Mouse (Mus musculus): ENCODE measurements around the gene Mcoln1. TPM values are rescaled to one million over a fixed set of nuclear protein-coding genes. Genes with fewer than 3 reads are reported as not detected.
A peak's percentile ranks its signal among the peaks of the same experiment; 100 is the strongest.

Mcoln1 gene
- polyA plus RNA-seq (2015; fragmentation: Nextera tagmentation; extraction: Ambion mirVana), result 42.3 and 54.2 TPM in 2 replicates

DNA sequence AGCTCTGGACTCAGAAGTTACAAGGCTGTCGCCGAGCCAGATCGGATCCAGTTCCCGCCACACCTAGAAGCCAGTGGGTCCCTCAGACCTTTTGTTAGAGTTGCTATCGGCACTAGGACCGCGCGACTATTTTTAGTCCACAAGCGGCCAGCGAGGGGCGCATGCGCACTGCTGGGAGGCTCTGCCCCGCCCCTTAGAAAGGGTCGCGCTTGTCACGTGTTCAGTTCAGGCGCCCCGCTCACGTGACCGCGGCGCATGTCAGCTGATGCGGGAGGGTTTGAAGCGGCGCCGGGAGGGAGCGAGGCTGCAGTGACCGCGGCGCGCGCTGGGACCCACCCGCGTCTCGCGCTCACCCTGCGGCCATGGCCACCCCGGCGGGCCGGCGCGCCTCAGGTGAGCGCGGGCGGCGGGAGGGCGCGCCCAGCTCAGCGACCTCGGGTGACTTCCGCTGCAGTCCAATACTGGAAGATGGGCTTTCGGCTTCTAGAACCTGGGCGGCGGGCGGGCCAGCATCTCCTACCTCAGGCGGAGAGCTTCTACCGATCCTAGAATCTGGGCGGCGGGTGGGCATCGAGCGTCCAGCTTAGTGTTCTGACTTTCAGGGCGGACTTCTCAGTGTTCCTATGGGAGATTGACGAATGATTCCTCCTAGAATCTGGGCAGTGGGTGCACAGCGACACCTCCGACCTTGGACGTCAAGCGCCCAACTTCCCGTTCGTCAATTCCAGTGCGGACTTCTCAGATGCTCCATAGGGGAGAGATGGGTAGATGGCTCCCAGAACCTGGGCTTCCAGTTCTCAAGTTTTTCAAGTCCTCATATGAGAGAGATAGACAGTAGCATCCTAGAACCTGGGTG is at the start of gene Mcoln1:
Mcoln1 (plus strand) TSS at position 223 of the 856 bp plus-strand sequence.
- H3K9me3 ChIP-seq (replicated peaks), result no peaks in the 10 kb centered on the region
- no peaks in the 10 kb centered on the region for H3K27me3 ChIP-seq
- peak within 1 kb of the TSS; percentile 84 for H3K4me2 ChIP-seq
- peaks cover 18% of the 10 kb centered on the region for H3K36me3 ChIP-seq
- peaks cover 12% of the 10 kb centered on the region for H3K4me1 ChIP-seq (replicated peaks)
- under 1% methylated on average over 69 of the region's 70 CpGs for WGBS
- peak within 1 kb of the TSS; percentile 92 for H3K27ac ChIP-seq
- ATAC-seq (replicated peaks; ENCODE audit: insufficient number of reproducible peaks, insufficient read depth, low FRiP score, low read depth), result peak; percentile 89
- peak within 1 kb of the TSS; percentile 91 for H3K9ac ChIP-seq
- peak within 1 kb of the TSS; percentile 84 for H3K4me3 ChIP-seq

GRCm38 (mm10) chr8:3450670-3451069 is 49.6 kb upstream of the Mcoln1 start:
- H3K36me3 ChIP-seq, result peaks cover 73% of the 10 kb centered on the region
- H3K27ac ChIP-seq, result no peak overlapping the region
- 32% methylated on average over 5 of the region's 5 CpGs for WGBS
- no peaks in the 10 kb centered on the region for H3K9me3 ChIP-seq (replicated peaks)
- H3K27me3 ChIP-seq, result no peaks in the 10 kb centered on the region
- H3K4me3 ChIP-seq, result no peak overlapping the region
- no peak for ATAC-seq (replicated peaks; ENCODE audit: insufficient number of reproducible peaks, insufficient read depth, low FRiP score, low read depth)
- no peaks in the 10 kb centered on the region for H3K4me1 ChIP-seq (replicated peaks)
- no peak overlapping the region for H3K4me2 ChIP-seq
- no peak overlapping the region for H3K9ac ChIP-seq

DNA sequence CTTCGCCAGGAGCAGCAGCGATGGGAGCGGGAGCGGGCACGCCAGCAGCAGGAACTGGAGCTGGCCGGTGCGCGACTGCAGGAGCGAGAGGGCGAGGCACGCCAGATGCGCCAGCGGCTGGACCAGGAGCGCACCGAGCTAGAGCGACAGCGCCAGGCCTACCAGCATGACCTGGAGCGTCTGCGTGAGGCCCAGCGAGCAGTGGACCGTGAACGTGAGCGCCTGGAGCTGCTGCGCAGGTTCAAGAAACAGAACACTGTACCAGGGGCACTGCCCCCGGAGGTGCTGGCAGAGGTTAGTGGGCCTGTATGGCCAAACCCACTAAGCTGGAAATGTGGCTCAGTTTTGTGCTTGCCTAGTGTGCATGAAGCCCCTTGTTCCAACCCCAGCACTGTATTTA is 48.3 kb upstream of the Mcoln1 start:
- Histone ChIP-seq H3K27ac (no peak overlapping the region), H3K4me2 (no peak overlapping the region), H3K36me3 (peaks cover 82% of the 10 kb centered on the region), H3K4me1 (replicated peaks) (no peaks in the 10 kb centered on the region), H3K9me3 (replicated peaks) (no peaks in the 10 kb centered on the region), H3K27me3 (no peaks in the 10 kb centered on the region), H3K9ac (no peak overlapping the region), H3K4me3 (no peak overlapping the region)
- no peak for ATAC-seq (replicated peaks; ENCODE audit: insufficient number of reproducible peaks, insufficient read depth, low FRiP score, low read depth)
- WGBS, result 95% methylated on average over 25 of the region's 25 CpGs

DNA sequence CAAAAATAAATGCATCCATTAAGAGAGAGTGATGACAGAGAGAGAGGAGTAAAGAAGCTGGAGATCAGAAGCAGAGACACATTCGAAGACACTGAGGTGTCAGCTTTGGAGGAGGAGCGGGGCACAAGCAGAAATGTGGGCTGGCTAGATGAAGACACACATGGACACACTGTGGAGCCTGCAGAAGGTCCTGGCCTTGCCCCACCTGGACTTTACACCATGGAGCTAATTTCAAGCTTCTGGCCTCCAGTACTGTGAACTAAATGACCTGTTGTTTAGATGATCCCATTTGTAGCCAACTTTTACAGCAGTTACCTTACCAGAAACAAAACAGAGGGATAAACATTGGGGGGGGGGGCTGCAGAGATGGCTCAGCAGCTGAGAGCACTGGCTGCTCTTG is 37.0 kb upstream of the Mcoln1 start:
- H3K4me1 ChIP-seq (replicated peaks), result peaks cover 5% of the 10 kb centered on the region; the same call in 1 of the 2 replicates
- H3K4me3 ChIP-seq, result no peak overlapping the region
- no peak overlapping the region for H3K27ac ChIP-seq
- H3K4me2 ChIP-seq, result no peak overlapping the region
- ATAC-seq (replicated peaks; ENCODE audit: insufficient number of reproducible peaks, insufficient read depth, low FRiP score, low read depth), result no peak
- no peaks in the 10 kb centered on the region for H3K36me3 ChIP-seq
- no peaks in the 10 kb centered on the region for H3K9me3 ChIP-seq (replicated peaks)
- 86% methylated on average over 2 of the region's 2 CpGs for WGBS
- H3K27me3 ChIP-seq, result no peaks in the 10 kb centered on the region
- no peak overlapping the region for H3K9ac ChIP-seq

GRCm38 (mm10) chr8:3464309-3464708 is 35.9 kb upstream of the Mcoln1 start:
- Histone ChIP-seq H3K27me3 (no peaks in the 10 kb centered on the region), H3K9ac (no peak overlapping the region), H3K36me3 (no peaks in the 10 kb centered on the region), H3K4me3 (no peak overlapping the region), H3K4me1 (replicated peaks) (peaks cover 5% of the 10 kb centered on the region; the same call in 1 of the 2 replicates), H3K4me2 (no peak overlapping the region), H3K27ac (no peak overlapping the region), H3K9me3 (replicated peaks) (no peaks in the 10 kb centered on the region)
- no peak for ATAC-seq (replicated peaks; ENCODE audit: insufficient number of reproducible peaks, insufficient read depth, low FRiP score, low read depth)
- 58% methylated on average over 5 of the region's 5 CpGs for WGBS

GRCm38 (mm10) chr8:3467006-3467885 is 33.0 kb upstream of the Mcoln1 start, which contains the start of gene Pex11g:
Pex11g (minus strand) TSS chr8:3467680.
- Histone ChIP-seq H3K9ac (peak within 1 kb of the TSS; percentile 58), H3K4me2 (peak within 1 kb of the TSS; percentile 71), H3K9me3 (replicated peaks) (no peaks in the 10 kb centered on the region), H3K4me1 (replicated peaks) (peaks cover 5% of the 10 kb centered on the region; the same call in 1 of the 2 replicates), H3K27ac (peak within 1 kb of the TSS; percentile 59), H3K27me3 (no peaks in the 10 kb centered on the region), H3K36me3 (no peaks in the 10 kb centered on the region), H3K4me3 (peak within 1 kb of the TSS; percentile 53)
- ATAC-seq (replicated peaks; ENCODE audit: insufficient number of reproducible peaks, insufficient read depth, low FRiP score, low read depth), result peak; percentile 93
- WGBS, result 5% methylated on average over 32 of the region's 32 CpGs

DNA sequence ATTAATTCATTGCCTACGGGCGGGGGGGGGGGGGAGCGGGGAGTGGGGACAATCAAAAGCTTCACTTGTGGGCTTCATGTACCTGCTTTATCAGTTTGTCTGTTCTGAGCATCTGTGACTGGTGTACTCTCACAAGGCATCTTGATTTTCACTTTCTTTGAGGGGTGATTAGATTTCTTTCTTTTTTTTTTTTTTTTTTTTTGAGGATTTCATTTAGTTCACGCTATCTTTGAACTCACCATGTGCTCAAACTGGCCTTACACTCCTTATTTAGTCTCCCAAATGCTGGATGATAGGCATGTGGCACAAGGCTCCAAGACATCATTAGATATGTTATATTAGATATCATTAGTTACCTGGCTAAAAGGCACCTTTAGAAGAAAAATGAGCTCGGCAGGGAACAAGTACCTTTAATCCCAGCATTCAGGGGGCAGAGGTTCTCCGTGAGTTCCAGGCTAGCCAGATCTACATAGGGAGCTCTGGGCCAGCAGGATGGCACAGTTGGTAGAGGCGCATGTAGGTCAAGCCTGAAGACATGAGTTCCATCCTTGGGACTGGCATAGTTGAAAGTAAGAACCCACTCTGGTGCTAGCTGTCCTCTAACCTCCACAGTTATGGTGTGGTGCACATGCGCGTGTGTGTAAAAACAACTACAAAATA is 32.2 kb upstream of the Mcoln1 start:
- H3K27ac ChIP-seq, result peak overlapping the region; percentile 59
- no peaks in the 10 kb centered on the region for H3K27me3 ChIP-seq
- peaks cover 5% of the 10 kb centered on the region; the same call in 1 of the 2 replicates for H3K4me1 ChIP-seq (replicated peaks)
- H3K4me2 ChIP-seq, result peak overlapping the region; percentile 71
- peak overlapping the region; percentile 58 for H3K9ac ChIP-seq
- no peaks in the 10 kb centered on the region for H3K36me3 ChIP-seq
- H3K4me3 ChIP-seq, result peak overlapping the region; percentile 53
- 53% methylated on average over 9 of the region's 9 CpGs for WGBS
- ATAC-seq (replicated peaks; ENCODE audit: insufficient number of reproducible peaks, insufficient read depth, low FRiP score, low read depth), result no peak
- no peaks in the 10 kb centered on the region for H3K9me3 ChIP-seq (replicated peaks)

GRCm38 (mm10) chr8:3468838-3469237 is 31.4 kb upstream of the Mcoln1 start:
- no peaks in the 10 kb centered on the region for H3K9me3 ChIP-seq (replicated peaks)
- no peak overlapping the region for H3K27ac ChIP-seq
- no peaks in the 10 kb centered on the region for H3K27me3 ChIP-seq
- peaks cover 5% of the 10 kb centered on the region; the same call in 1 of the 2 replicates for H3K4me1 ChIP-seq (replicated peaks)
- no peak overlapping the region for H3K9ac ChIP-seq
- no peak overlapping the region for H3K4me2 ChIP-seq
- no peaks in the 10 kb centered on the region for H3K36me3 ChIP-seq
- ATAC-seq (replicated peaks; ENCODE audit: insufficient number of reproducible peaks, insufficient read depth, low FRiP score, low read depth), result no peak
- no peak overlapping the region for H3K4me3 ChIP-seq
- 100% methylated on average over 1 of the region's 1 CpGs for WGBS

DNA sequence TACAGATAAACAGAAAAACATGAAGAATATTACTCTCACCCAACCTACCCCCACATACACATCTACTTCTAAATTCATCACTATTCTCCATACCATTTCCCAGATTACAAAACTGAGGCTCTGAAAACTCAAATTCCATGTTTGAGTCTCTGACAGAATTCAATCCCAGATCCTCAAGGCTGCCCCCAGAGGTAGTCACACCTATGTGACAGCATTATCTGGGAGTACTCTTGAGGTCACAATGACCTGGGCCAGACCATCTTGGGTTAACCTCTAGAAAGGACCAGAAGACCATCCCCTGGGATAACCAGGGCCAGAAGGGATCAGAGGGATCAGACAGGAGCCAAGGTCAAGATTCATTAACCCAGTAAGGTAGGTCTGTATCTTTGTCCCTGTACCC is 29.7 kb upstream of the Mcoln1 start, which contains the start of gene Tex45:
Tex45 (plus strand) TSS at position 301 of the 400 bp plus-strand sequence.
- no peak within 1 kb of the TSS for H3K4me2 ChIP-seq
- ATAC-seq (replicated peaks; ENCODE audit: insufficient number of reproducible peaks, insufficient read depth, low FRiP score, low read depth), result no peak
- no peaks in the 10 kb centered on the region for H3K36me3 ChIP-seq
- peaks cover 5% of the 10 kb centered on the region; the same call in 1 of the 2 replicates for H3K4me1 ChIP-seq (replicated peaks)
- H3K27ac ChIP-seq, result no peak within 1 kb of the TSS
- H3K27me3 ChIP-seq, result no peaks in the 10 kb centered on the region
- no peaks in the 10 kb centered on the region for H3K9me3 ChIP-seq (replicated peaks)
- no peak within 1 kb of the TSS for H3K4me3 ChIP-seq
- no peak within 1 kb of the TSS for H3K9ac ChIP-seq

GRCm38 (mm10) chr8:3475715-3476429 is 24.4 kb upstream of the Mcoln1 start:
- no peaks in the 10 kb centered on the region for H3K9me3 ChIP-seq (replicated peaks)
- 20% methylated on average over 37 of the region's 37 CpGs for WGBS
- peak overlapping the region; percentile 62 for H3K4me2 ChIP-seq
- no peak overlapping the region; the same call in 1 of the 2 replicates for H3K9ac ChIP-seq
- no peaks in the 10 kb centered on the region for H3K36me3 ChIP-seq
- ATAC-seq (replicated peaks; ENCODE audit: insufficient number of reproducible peaks, insufficient read depth, low FRiP score, low read depth), result 0 out of 2 replicates have a peak, but pooled peaks have one; percentile 56
- H3K4me1 ChIP-seq (replicated peaks), result peaks cover 6% of the 10 kb centered on the region; the same call in 1 of the 2 replicates
- no peak overlapping the region for H3K27ac ChIP-seq
- H3K27me3 ChIP-seq, result peaks cover 11% of the 10 kb centered on the region
- H3K4me3 ChIP-seq, result peak overlapping the region; percentile 37

Data from heart, embryonic 15.5 days (tissue).